Mouse (Mus musculus) MEL (cell line): ENCODE measurements around the gene Vmn1r183. TPM values are rescaled to one million over a fixed set of nuclear protein-coding genes. Genes with fewer than 3 reads are reported as not detected.

Experiments used
- DNase-seq: peaks from one replicate; pipeline ENCODE4 v3.0.0; 2011; ENCODE audit warnings: low read depth, low spot score
- H3K27ac ChIP-seq: 2 replicates; pipeline ENCODE4 v1.5.1; 2012; ENCODE audit warnings: low read depth, mild to moderate bottlenecking, control low read depth, low read length, moderate library complexity; ENCODE audit not compliant: control insufficient read depth
- H3K27me3 ChIP-seq, 2 experiments: fragments of 150-350 bp in 1 of 2; sonication (generic) in 1 of 2; 2 replicates each; pipeline ENCODE4 v1.6.1; 2012; ENCODE audit warnings: low read length in 2 of 2, mild to moderate bottlenecking in 2 of 2, improper control_type of control experiment in 1 of 2, moderate library complexity in 1 of 2; ENCODE audit not compliant: insufficient read depth in 2 of 2, control insufficient read depth in 1 of 2
- H3K36me3 ChIP-seq, 2 experiments: 2 replicates each; pipeline ENCODE4 v1.6.1; 2012 to 2014; ENCODE audit warnings: low read length in 2 of 2, improper control_type of control experiment in 1 of 2, inconsistent platforms in 1 of 2, mild to moderate bottlenecking in 1 of 2; ENCODE audit not compliant: insufficient read depth in 2 of 2, control insufficient read depth in 1 of 2
- H3K4me1 ChIP-seq, 2 experiments: fragments of 150-350 bp in 1 of 2; sonication (generic) in 1 of 2; 2 replicates each; pipeline ENCODE4 v1.6.1; 2012; ENCODE audit warnings: low read length in 2 of 2, improper control_type of control experiment in 1 of 2, mild to moderate bottlenecking in 1 of 2; ENCODE audit not compliant: insufficient read depth in 2 of 2, control insufficient read depth in 1 of 2
- H3K4me3 ChIP-seq, 2 experiments: fragments of 150-350 bp in 1 of 2; sonication (generic) in 1 of 2; 2 replicates each; pipeline ENCODE4 v1.5.1; 2012; ENCODE audit warnings: low read depth in 2 of 2, low read length in 2 of 2, mild to moderate bottlenecking in 2 of 2, moderate library complexity in 2 of 2, control low read depth in 1 of 2, improper control_type of control experiment in 1 of 2; ENCODE audit not compliant: control insufficient read depth in 1 of 2, insufficient read depth in 1 of 2
- H3K79me2 ChIP-seq: 2 replicates; pipeline ENCODE4 v1.6.1; 2012; ENCODE audit warnings: mild to moderate bottlenecking, low read length, moderate library complexity; ENCODE audit not compliant: control insufficient read depth, poor library complexity, insufficient read depth
- H3K9ac ChIP-seq: 2 replicates; pipeline ENCODE4 v1.6.1; 2012; ENCODE audit warnings: low read depth, mild to moderate bottlenecking, control low read depth, low read length, moderate library complexity; ENCODE audit not compliant: control insufficient read depth, poor library complexity, severe bottlenecking
- H3K9me3 ChIP-seq: fragments of 150-350 bp; sonication (generic); replicated peaks from 2 replicates; pipeline ENCODE4 v1.6.1; 2012; ENCODE audit warnings: mild to moderate bottlenecking, low read length, improper control_type of control experiment, moderate library complexity; ENCODE audit not compliant: insufficient read depth
- CHD2 ChIP-seq: IDR thresholded peaks from 2 replicates; pipeline ENCODE4 v1.6.1; 2011; ENCODE audit warnings: low read length, improper control_type of control experiment
- E2F4 ChIP-seq: IDR thresholded peaks from 2 replicates; pipeline ENCODE4 v1.6.1; 2011; ENCODE audit warnings: low read depth, low read length, improper control_type of control experiment, borderline replicate concordance
- ELF1 ChIP-seq: IDR thresholded peaks from 2 replicates; pipeline ENCODE4 v1.6.1; 2014; ENCODE audit warnings: low read depth, mild to moderate bottlenecking, inconsistent platforms, low read length, improper control_type of control experiment, moderate library complexity
- EP300 ChIP-seq, 2 experiments: IDR thresholded peaks; 2 replicates each; pipeline ENCODE4 v1.6.1; 2011; ENCODE audit warnings: improper control_type of control experiment in 2 of 2, low read length in 2 of 2, low read depth in 1 of 2, mild to moderate bottlenecking in 1 of 2
- ETS1 ChIP-seq: IDR thresholded peaks from 2 replicates; pipeline ENCODE4 v1.6.1; 2012; ENCODE audit warnings: low read depth, mild to moderate bottlenecking, inconsistent platforms, low read length, improper control_type of control experiment, moderate library complexity
- GATA1 ChIP-seq: IDR thresholded peaks from 2 replicates; pipeline ENCODE4 v1.6.1; 2011; ENCODE audit warnings: low read depth, low read length, improper control_type of control experiment
- HCFC1 ChIP-seq: IDR thresholded peaks from 2 replicates; pipeline ENCODE4 v1.6.1; 2012; ENCODE audit warnings: low read depth, mild to moderate bottlenecking, inconsistent platforms, low read length, improper control_type of control experiment, moderate library complexity
- KAT2A ChIP-seq: conservative IDR thresholded peaks from 2 replicates; pipeline ENCODE4 v1.6.1; 2012; ENCODE audit warnings: low read depth, low read length, improper control_type of control experiment, inconsistent platforms
- MYC ChIP-seq: IDR thresholded peaks from 2 replicates; pipeline ENCODE4 v1.6.1; 2011; ENCODE audit warnings: low read depth, mild to moderate bottlenecking, low read length, improper control_type of control experiment, moderate library complexity
- NELFE ChIP-seq: IDR thresholded peaks from 2 replicates; pipeline ENCODE4 v1.6.1; 2011; ENCODE audit warnings: low read depth, low read length, improper control_type of control experiment
- NRF1 ChIP-seq: IDR thresholded peaks from 2 replicates; pipeline ENCODE4 v1.6.1; 2014; ENCODE audit warnings: low read depth, mild to moderate bottlenecking, inconsistent platforms, low read length, improper control_type of control experiment, moderate library complexity; ENCODE audit not compliant: poor library complexity, insufficient read depth, severe bottlenecking
- POLR2AphosphoS2 ChIP-seq: IDR thresholded peaks from 2 replicates; pipeline ENCODE4 v1.6.1; 2011; ENCODE audit warnings: low read length, improper control_type of control experiment
- RAD21 ChIP-seq: IDR thresholded peaks from 2 replicates; pipeline ENCODE4 v1.6.1; 2011; ENCODE audit warnings: mild to moderate bottlenecking, low read depth, low read length, improper control_type of control experiment
- RCOR1 ChIP-seq: IDR thresholded peaks from 2 replicates; pipeline ENCODE4 v1.6.1; 2012; ENCODE audit warnings: low read depth, mild to moderate bottlenecking, inconsistent platforms, low read length, improper control_type of control experiment
- SIN3A ChIP-seq: IDR thresholded peaks from 2 replicates; pipeline ENCODE4 v1.6.1; 2012; ENCODE audit warnings: low read length, improper control_type of control experiment, inconsistent platforms
- SMC3 ChIP-seq: IDR thresholded peaks from 2 replicates; pipeline ENCODE4 v1.6.1; 2011; ENCODE audit warnings: low read depth, low read length, improper control_type of control experiment
- TCF12 ChIP-seq: IDR thresholded peaks from 2 replicates; pipeline ENCODE4 v1.6.1; 2014; ENCODE audit warnings: low read depth, mild to moderate bottlenecking, inconsistent platforms, low read length, improper control_type of control experiment, moderate library complexity
- ZMIZ1 ChIP-seq: IDR thresholded peaks from 2 replicates; pipeline ENCODE4 v1.6.1; 2012; ENCODE audit warnings: low read depth, mild to moderate bottlenecking, inconsistent platforms, low read length, improper control_type of control experiment, moderate library complexity
- ZNF384 ChIP-seq: IDR thresholded peaks from 2 replicates; pipeline ENCODE4 v1.6.1; 2012; ENCODE audit warnings: low read depth, mild to moderate bottlenecking, inconsistent platforms, low read length, improper control_type of control experiment
- polyA plus RNA-seq, 2 experiments: library from polyadenylated mRNA; stranded (reverse) in 1 of 2; unstranded in 1 of 2; fragments of >175 nt in 1 of 2; fragments of >200 nt in 1 of 2; gene quantifications; 2 replicates each; pipeline versions ENCODE4 v1.2.1 to v1.2.4; 2012; ENCODE audit warnings: low replicate concordance in 2 of 2, low read depth in 1 of 2; ENCODE audit not compliant: insufficient read length in 2 of 2, insufficient read depth in 1 of 2, missing spikeins in 1 of 2
- total RNA-seq: library from RNA; depleted of rRNA; stranded (reverse); fragments of 300-350 nt; gene quantifications from 2 replicates; pipeline ENCODE4 v1.2.3, GENCODE M21; 2012

Vmn1r183 gene
- total and polyA plus RNA-seq, 3 experiments: 0.03 TPM; not detected in 2

DNA sequence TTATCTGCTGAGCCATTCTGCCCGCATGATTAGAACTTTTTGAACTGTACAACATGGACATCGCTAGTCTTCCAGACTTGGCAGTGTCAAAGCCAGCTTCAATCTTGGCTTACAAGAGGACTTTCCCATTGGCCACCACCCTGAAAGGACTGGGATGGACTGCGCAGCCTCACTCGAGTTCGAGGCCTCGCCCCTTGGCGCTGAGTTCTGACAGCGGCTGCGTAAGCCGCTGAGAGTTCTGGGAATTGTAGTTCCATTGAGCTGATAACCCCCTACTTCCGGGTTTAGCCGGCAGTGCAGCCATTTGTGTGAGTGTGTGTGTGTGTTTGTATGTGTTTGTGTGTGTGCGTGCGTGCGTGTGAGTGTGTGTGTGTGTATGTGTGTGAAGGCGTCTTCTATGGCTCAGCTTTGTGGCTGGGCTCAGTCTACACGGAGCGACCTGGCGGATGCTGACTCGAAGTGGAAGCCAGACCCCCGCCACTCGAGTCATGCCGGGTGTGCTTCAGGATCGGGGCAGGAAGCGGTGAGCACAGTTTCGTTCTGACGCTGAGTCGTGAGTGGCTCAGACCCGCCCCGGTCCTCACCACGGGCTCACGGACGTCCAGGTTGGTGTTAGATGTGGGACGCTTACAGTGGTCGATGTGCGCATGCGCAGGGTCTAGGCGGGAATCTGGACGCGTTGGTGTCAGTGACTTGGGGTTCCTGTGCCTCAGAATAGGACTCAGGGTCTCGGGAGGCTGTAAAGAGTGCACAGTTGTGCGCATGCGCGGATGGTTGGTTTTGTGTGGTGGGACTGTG lies 28.8 kb downstream of the Vmn1r183 start, which contains the start of gene Zfp180 (continued):
- TF ChIP-seq CHD2 (no peak), SIN3A (peak; percentile 93), ELF1 (peak; percentile 100), ZNF384 (no peak), POLR2AphosphoS2 (peak; percentile 71), GATA1 (peak; percentile 63), TCF12 (peak; percentile 74), E2F4 (peak; percentile 97), NRF1 (peak; percentile 90), HCFC1 (peak; percentile 99), ETS1 (peak; percentile 31; the same call in 1 of the 2 replicates), SMC3 (no peak), NELFE (peak; percentile 76), RCOR1 (no peak), RAD21 (no peak), EP300 (IDR thresholded peaks at IDR 0.05; ENCODE audit: low read depth in 1 of 2, low read length in 2 of 2) (no peak), MYC (peak; percentile 82), ZMIZ1 (peak; percentile 49; the same call in 1 of the 2 replicates)

DNA sequence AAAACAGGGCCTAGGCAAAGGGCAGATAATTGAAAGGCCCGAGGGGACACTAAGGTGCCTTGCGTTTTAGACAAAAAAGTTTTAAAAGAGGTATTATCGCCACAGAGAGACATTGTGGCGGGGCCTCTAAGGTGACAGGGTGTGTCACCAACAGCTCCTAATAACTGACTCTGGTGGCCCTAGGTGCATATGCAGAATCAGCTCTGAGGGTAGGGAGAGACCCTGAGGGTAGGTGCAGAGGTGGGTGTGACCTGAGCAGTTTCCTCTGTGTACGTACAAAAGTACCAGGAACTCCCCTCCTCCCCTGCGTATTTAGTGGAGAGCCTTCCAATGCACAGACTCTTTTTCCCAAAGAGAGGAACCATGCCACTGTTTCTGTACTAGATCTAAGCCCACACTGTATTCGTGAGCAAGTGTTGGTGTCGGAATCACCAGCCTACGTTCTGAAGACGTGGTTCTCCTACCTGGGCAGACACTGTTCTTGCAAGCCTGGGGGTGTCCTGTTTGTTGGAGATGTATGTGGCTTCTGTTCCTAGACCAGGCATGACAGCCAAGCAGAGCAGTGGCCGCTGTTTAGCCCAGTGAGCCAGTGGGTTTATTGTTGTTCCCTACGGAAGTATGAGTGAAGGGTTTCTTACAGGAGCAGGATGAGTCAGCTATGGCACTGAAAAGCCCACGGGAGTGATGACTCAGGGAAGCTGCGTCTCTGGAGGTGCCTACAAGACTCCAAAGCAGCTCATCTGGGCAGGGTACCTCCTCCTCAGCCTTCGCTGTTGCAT lies 29.6 kb downstream of the Vmn1r183 start:
- H3K27ac ChIP-seq: peak overlapping the region; percentile 13
- H3K36me3 ChIP-seq: peaks cover 2 to 5% of the 10 kb centered on the region in 2 experiments; a peak in 3 of 4 replicates
- H3K27me3 ChIP-seq: no peaks in the 10 kb centered on the region
- peak overlapping the region; percentile 66 to 73 for H3K4me3 ChIP-seq
- H3K4me1 ChIP-seq: peaks cover 0 to 18% of the 10 kb centered on the region in 2 experiments; a peak in 2 of 4 replicates
- no peak for TF ChIP-seq NELFE
- no peak for TF ChIP-seq KAT2A
- no peaks in the 10 kb centered on the region for H3K9me3 ChIP-seq
- H3K79me2 ChIP-seq: peaks cover 23% of the 10 kb centered on the region
- H3K9ac ChIP-seq: peak overlapping the region; percentile 71
- DNase-seq: peak; percentile 27
